Mouse (Mus musculus) kidney, postnatal 0 days (tissue): ENCODE measurements around the gene Stard13. TPM values are rescaled to one million over a fixed set of nuclear protein-coding genes. Genes with fewer than 3 reads are reported as not detected.

ENCODE experiments used
- ATAC-seq: fragments of 200-750 bp; cut with Nextera tagmentation; replicated peaks from 2 replicates; pipeline ENCODE4 v1.8.0; 2017; ENCODE audit warnings: low read depth, moderate number of reproducible peaks, moderate TSS enrichment, moderate library complexity; ENCODE audit not compliant: low FRiP score
- DNase-seq: peaks from one replicate; pipeline ENCODE4 v3.0.0-alpha.2; 2016; ENCODE audit warnings: low spot score
- H3K27ac ChIP-seq: fragments of 300-500 bp; sonication (generic); 2 replicates; pipeline ENCODE4 v1.5.1; 2014; ENCODE audit warnings: mild to moderate bottlenecking
- H3K27me3 ChIP-seq: fragments of 300-500 bp; sonication (generic); 2 replicates; pipeline ENCODE4 v1.6.1; 2014; ENCODE audit warnings: low read length, mixed read lengths; ENCODE audit not compliant: insufficient read depth
- H3K36me3 ChIP-seq: fragments of 300-500 bp; sonication (generic); 2 replicates; pipeline ENCODE4 v1.6.1; 2014; ENCODE audit warnings: low read length, mixed read lengths; ENCODE audit not compliant: insufficient read depth
- H3K4me1 ChIP-seq: fragments of 300-500 bp; sonication (generic); replicated peaks from 2 replicates; pipeline ENCODE4 v1.6.1; 2014; ENCODE audit warnings: antibody characterized with exemption, low read length, mixed read lengths; ENCODE audit not compliant: insufficient read depth
- H3K4me2 ChIP-seq: fragments of 300-500 bp; sonication (generic); 2 replicates; pipeline ENCODE4 v1.6.1; 2014; ENCODE audit warnings: mild to moderate bottlenecking, low read length, moderate library complexity, mixed read lengths
- H3K4me3 ChIP-seq: fragments of 300-500 bp; sonication (generic); replicated peaks from 2 replicates; pipeline ENCODE4 v1.5.1; 2014; ENCODE audit warnings: low read depth, low read length
- H3K9ac ChIP-seq: fragments of 300-500 bp; sonication (generic); 2 replicates; pipeline ENCODE4 v1.6.1; 2014; ENCODE audit warnings: low read depth, low read length
- H3K9me3 ChIP-seq: fragments of 300-500 bp; sonication (generic); replicated peaks from 2 replicates; pipeline ENCODE4 v1.6.1; 2016; ENCODE audit warnings: low read length, inconsistent platforms, mixed read lengths
- CTCF ChIP-seq: IDR thresholded peaks from 2 replicates; pipeline ENCODE4 v1.5.1; 2016; ENCODE audit warnings: antibody characterized with exemption, low read depth, mild to moderate bottlenecking, moderate library complexity
- WGBS: fragments of 180-500 bp; shearing (Covaris S2); extraction: QIAGEN DNeasy Blood & Tissue Kit; methylation state at CpG from one replicate; pipeline ENCODE4 v1.1.7; 2014; 5-methylcytosine and 5-hydroxymethylcytosine counted together
- polyA plus RNA-seq: library from polyadenylated mRNA; unstranded; fragments of >200 nt; fragmentation: Nextera tagmentation; extraction: Ambion mirVana; gene quantifications from 2 replicates; pipeline ENCODE4 v1.2.1, GENCODE M21; 2015

The Stard13 gene
- polyA plus RNA-seq, 1 experiment from 2014 or later, result 7.8 TPM

DNA sequence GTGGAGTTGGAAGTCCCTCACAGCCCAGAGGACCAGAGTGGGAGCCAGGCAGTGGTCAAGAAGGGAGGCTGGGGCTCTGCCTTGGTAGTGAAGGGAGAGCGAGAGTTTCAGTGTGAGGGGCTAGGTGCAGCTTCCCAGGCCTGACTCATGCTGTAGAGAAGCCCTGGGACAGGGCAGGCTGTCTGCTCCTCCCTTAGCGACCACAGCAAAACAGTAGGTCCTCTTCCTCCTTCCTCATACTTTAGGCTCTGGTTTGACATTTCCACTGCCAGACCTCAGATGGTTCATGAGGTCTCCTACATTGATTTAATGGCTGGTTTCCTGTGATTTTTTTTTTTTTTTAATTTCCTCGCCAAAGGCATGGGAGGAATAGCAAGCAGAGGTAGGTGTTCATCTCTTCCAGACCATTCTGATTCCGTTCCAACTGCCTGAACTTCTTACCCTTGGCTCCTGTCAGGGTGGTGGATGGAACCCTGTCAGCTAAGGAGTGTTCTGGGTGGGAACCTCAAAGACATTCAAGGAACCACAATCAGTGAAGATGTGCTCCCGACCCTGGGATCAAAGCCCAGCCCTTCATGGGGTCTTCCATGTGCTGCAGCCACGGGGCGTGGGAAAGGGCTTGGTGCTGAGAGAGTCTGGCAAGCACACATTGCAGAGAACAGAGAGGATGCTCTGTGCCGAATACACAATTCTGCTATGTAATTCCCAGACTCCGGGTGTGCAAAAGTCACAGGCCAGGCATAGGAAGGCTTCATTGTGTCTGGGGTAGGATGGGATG lies 147.0 kb downstream of the Stard13 start:
- Histone ChIP-seq H3K36me3 (no peaks in the 10 kb centered on the region), H3K4me3 (no peak overlapping the region), H3K9me3 (no peaks in the 10 kb centered on the region), H3K4me2 (no peak overlapping the region), H3K9ac (no peak overlapping the region), H3K27ac (no peak overlapping the region), H3K4me1 (0 out of 2 replicates have a peak, but pooled peaks cover 8% of the 10 kb centered on the region), H3K27me3 (no peaks in the 10 kb centered on the region)
- DNase-seq (peak; percentile 64), ATAC-seq (no peak)
- 50% methylated on average over 9 of the region's 9 CpGs for WGBS
- TF ChIP-seq CTCF, result no peak

DNA sequence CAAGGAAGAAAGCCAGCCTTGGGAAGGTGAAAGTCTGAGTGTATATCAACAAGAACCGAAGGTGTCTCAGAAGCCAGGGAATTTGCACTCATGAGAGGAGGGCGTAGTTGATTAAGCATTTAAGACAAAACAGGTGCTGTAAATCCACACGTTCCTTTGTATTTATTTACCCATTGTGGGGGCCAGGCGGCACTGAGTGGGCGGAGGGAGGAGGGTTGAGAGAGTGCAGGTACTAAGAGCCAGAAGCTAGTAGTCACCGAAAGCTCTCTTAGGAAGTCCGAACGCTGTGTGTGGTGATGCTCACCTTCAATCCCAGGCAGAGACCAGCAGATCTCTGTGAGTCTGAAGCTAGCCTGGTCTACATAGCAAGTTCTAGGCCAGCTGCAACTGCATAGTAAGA lies 147.9 kb downstream of the Stard13 start:
- ATAC-seq (no peak), DNase-seq (no peak)
- Histone ChIP-seq H3K9ac (no peak overlapping the region), H3K36me3 (no peaks in the 10 kb centered on the region), H3K9me3 (no peaks in the 10 kb centered on the region), H3K4me1 (0 out of 2 replicates have a peak, but pooled peaks cover 8% of the 10 kb centered on the region), H3K27me3 (no peaks in the 10 kb centered on the region), H3K4me2 (no peak overlapping the region), H3K4me3 (no peak overlapping the region), H3K27ac (no peak overlapping the region)
- whole genome bisulfite sequencing, result 76% methylated on average over 8 of the region's 8 CpGs
- no peak for TF ChIP-seq CTCF

- Histone ChIP-seq H3K4me3 (no peak overlapping the region), H3K36me3 (no peaks in the 10 kb centered on the region), H3K9ac (no peak overlapping the region), H3K27ac (no peak overlapping the region), H3K4me1 (no peaks in the 10 kb centered on the region), H3K4me2 (no peak overlapping the region), H3K9me3 (no peaks in the 10 kb centered on the region), H3K27me3 (no peaks in the 10 kb centered on the region)
- no peak for TF ChIP-seq CTCF
- WGBS, result 87% methylated on average over 4 of the region's 4 CpGs
- DNase-seq (no peak), ATAC-seq (no peak)
Measured at GRCm38 (mm10) chr5:151080276-151080675, 153.4 kb downstream of the Stard13 start.

DNA sequence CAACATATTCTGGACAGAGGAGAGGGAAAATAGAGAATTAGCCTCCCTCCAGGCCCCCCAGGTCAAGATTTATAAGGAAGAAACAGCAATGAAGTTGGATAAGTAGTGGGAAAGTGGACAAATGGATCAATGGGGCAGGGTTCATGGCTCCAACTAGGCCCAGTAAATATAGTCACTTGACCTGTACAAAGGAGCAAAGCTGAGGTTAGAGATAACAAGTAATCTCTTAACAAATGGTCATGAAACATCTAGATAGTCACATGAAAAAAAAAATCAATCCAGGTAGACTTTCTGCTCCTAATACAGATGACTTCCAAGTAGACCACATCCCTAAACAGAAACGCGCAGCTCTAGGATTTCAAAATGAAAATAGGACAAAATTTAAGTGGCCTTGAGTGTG lies 155.7 kb downstream of the Stard13 start:
- DNase-seq (no peak), ATAC-seq (no peak)
- Histone ChIP-seq H3K9me3 (no peaks in the 10 kb centered on the region), H3K9ac (no peak overlapping the region), H3K4me1 (no peaks in the 10 kb centered on the region), H3K27ac (no peak overlapping the region), H3K27me3 (no peaks in the 10 kb centered on the region), H3K4me3 (no peak overlapping the region), H3K4me2 (no peak overlapping the region), H3K36me3 (0 out of 2 replicates have a peak, but pooled peaks cover 2% of the 10 kb centered on the region)
- TF ChIP-seq CTCF, result no peak
- 94% methylated on average over 2 of the region's 2 CpGs for WGBS

- H3K27me3 ChIP-seq, result no peaks in the 10 kb centered on the region
- H3K27ac ChIP-seq, result no peak overlapping the region
- H3K4me2 ChIP-seq, result no peak overlapping the region
- H3K4me3 ChIP-seq, result no peak overlapping the region
- ATAC-seq (no peak), DNase-seq (no peak)
- H3K9me3 ChIP-seq, result no peaks in the 10 kb centered on the region
- TF ChIP-seq CTCF, result no peak
- H3K36me3 ChIP-seq, result 0 out of 2 replicates have a peak, but pooled peaks cover 3% of the 10 kb centered on the region
- WGBS, result 68% methylated on average over 3 of the region's 3 CpGs
- H3K9ac ChIP-seq, result no peak overlapping the region
- H3K4me1 ChIP-seq, result no peaks in the 10 kb centered on the region
Measured at GRCm38 (mm10) chr5:151076917-151077316, 156.7 kb downstream of the Stard13 start.

- TF ChIP-seq CTCF, result no peak
- Histone ChIP-seq H3K9ac (no peak overlapping the region), H3K36me3 (0 out of 2 replicates have a peak, but pooled peaks cover 3% of the 10 kb centered on the region), H3K4me1 (no peaks in the 10 kb centered on the region), H3K27ac (no peak overlapping the region), H3K4me2 (no peak overlapping the region), H3K4me3 (no peak overlapping the region), H3K9me3 (no peaks in the 10 kb centered on the region), H3K27me3 (no peaks in the 10 kb centered on the region)
- WGBS, result 70% methylated on average over 4 of the region's 4 CpGs
- DNase-seq (no peak), ATAC-seq (no peak)
Measured at GRCm38 (mm10) chr5:151074282-151074681, 159.4 kb downstream of the Stard13 start.
